Mouse (Mus musculus) hindbrain, embryonic 13.5 days (tissue): ENCODE results near the gene Zfp759. TPM values are rescaled to one million over a fixed set of nuclear protein-coding genes. Genes with fewer than 3 reads are reported as not detected.
"Not testable (repeated sequence)": the region's sequence is repeated elsewhere in the genome, so short reads cannot be mapped to it uniquely, and the experiment has no call there.

ENCODE experiments used
- ATAC-seq: fragments of 200-750 bp; cut with Nextera tagmentation; 2 replicates; pipeline ENCODE4 v1.8.0; 2017; ENCODE audit warnings: moderate TSS enrichment; ENCODE audit not compliant: low FRiP score
- H3K27ac ChIP-seq: fragments of 300-500 bp; sonication (generic); 2 replicates; pipeline ENCODE4 v1.5.1; 2015; ENCODE audit warnings: inconsistent platforms, mild to moderate bottlenecking, moderate library complexity
- H3K27me3 ChIP-seq: fragments of 300-500 bp; sonication (generic); 2 replicates; pipeline ENCODE4 v1.6.1; 2015; ENCODE audit warnings: mild to moderate bottlenecking, inconsistent platforms
- H3K36me3 ChIP-seq: fragments of 300-500 bp; sonication (generic); 2 replicates; pipeline ENCODE4 v1.6.1; 2015; ENCODE audit warnings: mild to moderate bottlenecking, inconsistent platforms
- H3K4me1 ChIP-seq: fragments of 300-500 bp; sonication (generic); replicated peaks from 2 replicates; pipeline ENCODE4 v1.6.1; 2015; ENCODE audit warnings: inconsistent platforms
- H3K4me2 ChIP-seq: fragments of 300-500 bp; sonication (generic); 2 replicates; pipeline ENCODE4 v1.6.1; 2015; ENCODE audit warnings: inconsistent platforms, mild to moderate bottlenecking, moderate library complexity
- H3K4me3 ChIP-seq: fragments of 300-500 bp; sonication (generic); 2 replicates; pipeline ENCODE4 v1.5.1; 2015; ENCODE audit warnings: mild to moderate bottlenecking, inconsistent platforms
- H3K9ac ChIP-seq: fragments of 300-500 bp; sonication (generic); 2 replicates; pipeline ENCODE4 v1.6.1; 2015; ENCODE audit warnings: mild to moderate bottlenecking, inconsistent platforms
- H3K9me3 ChIP-seq: fragments of 300-500 bp; sonication (generic); 2 replicates; pipeline ENCODE4 v1.6.1; 2016; ENCODE audit warnings: inconsistent platforms
- WGBS: fragments of 180-500 bp; shearing (Covaris S2); methylation state at CpG from one replicate; pipeline ENCODE4 v1.1.7; 2015; 5-methylcytosine and 5-hydroxymethylcytosine counted together
- polyA plus RNA-seq: library from polyadenylated mRNA; unstranded; fragments of >200 nt; fragmentation: Nextera tagmentation; extraction: Ambion mirVana; gene quantifications from 2 replicates; pipeline ENCODE4 v1.2.1, GENCODE M21; 2015

The Zfp759 gene
- polyA plus RNA-seq: 4.1 and 4.2 TPM in 2 replicates

- H3K36me3 ChIP-seq, H3K9me3 ChIP-seq, H3K4me2 ChIP-seq: not testable (repeated sequence)
Measured at GRCm38 (mm10) chr13:67121360-67121759, at the start of gene Zfp759. Gene Zfp759 (plus strand): TSS chr13:67121660.

GRCm38 (mm10) chr13:67072786-67073185 is 48.7 kb upstream of the Zfp759 start:
- ATAC-seq: no peak
- WGBS: 93% methylated on average over 2 of the region's 2 CpGs

More at GRCm38 (mm10) chr13:67121360-67121759, at the start of gene Zfp759:
- not testable (repeated sequence) for H3K4me1 ChIP-seq, H3K9ac ChIP-seq, H3K27ac ChIP-seq, ATAC-seq, H3K27me3 ChIP-seq, H3K4me3 ChIP-seq

GRCm38 (mm10) chr13:67077244-67077643 is 44.2 kb upstream of the Zfp759 start:
- Histone ChIP-seq H3K4me1 (peaks cover 14% of the 10 kb centered on the region), H3K27me3 (no peaks in the 10 kb centered on the region), H3K4me2 (no peak overlapping the region), H3K27ac (no peak overlapping the region), H3K9me3 (peaks cover 27% of the 10 kb centered on the region), H3K9ac (no peak overlapping the region), H3K36me3 (peaks cover 57% of the 10 kb centered on the region), H3K4me3 (no peak overlapping the region)
- 95% methylated on average over 2 of the region's 2 CpGs for WGBS
- ATAC-seq: no peak

More at GRCm38 (mm10) chr13:67072786-67073185, 48.7 kb upstream of the Zfp759 start:
- Histone ChIP-seq H3K36me3 (peaks cover 75% of the 10 kb centered on the region), H3K9ac (no peak overlapping the region), H3K9me3 (peaks cover 55% of the 10 kb centered on the region), H3K27ac (no peak overlapping the region), H3K4me1 (no peaks in the 10 kb centered on the region), H3K27me3 (no peaks in the 10 kb centered on the region), H3K4me3 (no peak overlapping the region), H3K4me2 (no peak overlapping the region)

- no peaks in the 10 kb centered on the region for H3K27me3 ChIP-seq
- peak overlapping the region; percentile 75 for H3K9ac ChIP-seq
- peaks cover 14% of the 10 kb centered on the region for H3K4me1 ChIP-seq
- peaks cover 9% of the 10 kb centered on the region for H3K9me3 ChIP-seq
- H3K36me3 ChIP-seq: peaks cover 26% of the 10 kb centered on the region
- ATAC-seq: peak; percentile 99
- peak overlapping the region; percentile 75 for H3K27ac ChIP-seq
- peak overlapping the region; percentile 76 for H3K4me2 ChIP-seq
- under 1% methylated on average over 24 of the region's 24 CpGs for whole genome bisulfite sequencing
- peak overlapping the region; percentile 69 for H3K4me3 ChIP-seq
Measured at GRCm38 (mm10) chr13:67081142-67081713, 40.2 kb upstream of the Zfp759 start.

GRCm38 (mm10) chr13:67081946-67082345 is 39.5 kb upstream of the Zfp759 start:
- peaks cover 5% of the 10 kb centered on the region; the same call in 1 of the 2 replicates for H3K9me3 ChIP-seq
- no peak for ATAC-seq
- H3K36me3 ChIP-seq: peaks cover 20% of the 10 kb centered on the region
- peaks cover 14% of the 10 kb centered on the region for H3K4me1 ChIP-seq
- H3K9ac ChIP-seq: peak overlapping the region; percentile 75
- 60% methylated on average over 1 of the region's 1 CpGs for WGBS
- H3K27ac ChIP-seq: no peak overlapping the region
- H3K4me2 ChIP-seq: peak overlapping the region; percentile 76
- no peaks in the 10 kb centered on the region for H3K27me3 ChIP-seq
- peak overlapping the region; percentile 69 for H3K4me3 ChIP-seq

GRCm38 (mm10) chr13:67090154-67090553 is 31.3 kb upstream of the Zfp759 start:
- ATAC-seq: no peak
- no peak overlapping the region for H3K9ac ChIP-seq
- no peak overlapping the region for H3K4me3 ChIP-seq
- H3K4me2 ChIP-seq: no peak overlapping the region
- no peak overlapping the region for H3K27ac ChIP-seq
- H3K9me3 ChIP-seq: no peaks in the 10 kb centered on the region
- 88% methylated on average over 1 of the region's 1 CpGs for WGBS
- no peaks in the 10 kb centered on the region for H3K4me1 ChIP-seq
- no peaks in the 10 kb centered on the region for H3K36me3 ChIP-seq
- no peaks in the 10 kb centered on the region for H3K27me3 ChIP-seq

- Histone ChIP-seq H3K4me1 (no peaks in the 10 kb centered on the region), H3K36me3 (no peaks in the 10 kb centered on the region), H3K4me3 (no peak within 1 kb of the TSS), H3K9me3 (no peaks in the 10 kb centered on the region), H3K9ac (no peak within 1 kb of the TSS), H3K27me3 (no peaks in the 10 kb centered on the region), H3K4me2 (no peak within 1 kb of the TSS), H3K27ac (no peak within 1 kb of the TSS)
- 93% methylated on average over 10 of the region's 10 CpGs for WGBS
- no peak for ATAC-seq
Measured at GRCm38 (mm10) chr13:67097876-67098275, 23.6 kb upstream of the Zfp759 start, which contains the start of gene Zfp708. Gene Zfp708 (minus strand): TSS chr13:67097976.

GRCm38 (mm10) chr13:67107681-67108080 is 13.8 kb upstream of the Zfp759 start:
- H3K27me3 ChIP-seq: no peaks in the 10 kb centered on the region
- no peak for ATAC-seq
- H3K36me3 ChIP-seq: 0 out of 2 replicates have a peak, but pooled peaks cover 2% of the 10 kb centered on the region
- WGBS: 71% methylated on average over 9 of the region's 9 CpGs
- H3K9me3 ChIP-seq: no peaks in the 10 kb centered on the region
- peak overlapping the region; percentile 66 for H3K4me2 ChIP-seq
- H3K27ac ChIP-seq: no peak overlapping the region
- H3K4me1 ChIP-seq: peaks cover 9% of the 10 kb centered on the region
- peak overlapping the region; percentile 57 for H3K4me3 ChIP-seq
- H3K9ac ChIP-seq: peak overlapping the region; percentile 69; the same call in 1 of the 2 replicates

GRCm38 (mm10) chr13:67108194-67108820 is 13.2 kb upstream of the Zfp759 start, which contains the start of gene Gm28557:
Gene Gm28557 (minus strand): TSS chr13:67108604.
- H3K4me2 ChIP-seq: peak within 1 kb of the TSS; percentile 66
- peaks cover 9% of the 10 kb centered on the region for H3K4me1 ChIP-seq
- peak; percentile 98 for ATAC-seq
- 0 out of 2 replicates have a peak, but pooled peaks cover 2% of the 10 kb centered on the region for H3K36me3 ChIP-seq
- peak within 1 kb of the TSS; percentile 69 for H3K9ac ChIP-seq
- WGBS: 0% methylated on average over 17 of the region's 17 CpGs
- peak within 1 kb of the TSS; percentile 57 for H3K4me3 ChIP-seq
- no peaks in the 10 kb centered on the region for H3K9me3 ChIP-seq
- H3K27me3 ChIP-seq: no peaks in the 10 kb centered on the region
- H3K27ac ChIP-seq: peak within 1 kb of the TSS; percentile 69

- H3K4me2 ChIP-seq: peak overlapping the region; percentile 66
- whole genome bisulfite sequencing: 7% methylated on average over 9 of the region's 9 CpGs
- ATAC-seq: peak; percentile 57
- H3K4me3 ChIP-seq: peak overlapping the region; percentile 57
- no peaks in the 10 kb centered on the region for H3K27me3 ChIP-seq
- H3K9ac ChIP-seq: no peak overlapping the region
- H3K4me1 ChIP-seq: peaks cover 9% of the 10 kb centered on the region
- peak overlapping the region; percentile 36; the same call in 1 of the 2 replicates for H3K27ac ChIP-seq
- H3K36me3 ChIP-seq: 0 out of 2 replicates have a peak, but pooled peaks cover 2% of the 10 kb centered on the region
- H3K9me3 ChIP-seq: no peaks in the 10 kb centered on the region
Measured at GRCm38 (mm10) chr13:67108821-67109206, 12.6 kb upstream of the Zfp759 start.

- 81% methylated on average over 12 of the region's 12 CpGs for WGBS
Measured at GRCm38 (mm10) chr13:67112096-67112495, 9.4 kb upstream of the Zfp759 start.

GRCm38 (mm10) chr13:67113287-67113686 is 8.2 kb upstream of the Zfp759 start:
- Histone ChIP-seq H3K4me2 (no peak overlapping the region), H3K36me3 (no peaks in the 10 kb centered on the region), H3K9ac (no peak overlapping the region), H3K27ac (no peak overlapping the region), H3K27me3 (no peaks in the 10 kb centered on the region), H3K9me3 (no peaks in the 10 kb centered on the region), H3K4me3 (no peak overlapping the region), H3K4me1 (no peaks in the 10 kb centered on the region; the same call in 1 of the 2 replicates)
- no peak for ATAC-seq
- WGBS: 97% methylated on average over 2 of the region's 2 CpGs

More at GRCm38 (mm10) chr13:67112096-67112495, 9.4 kb upstream of the Zfp759 start:
- H3K4me1 ChIP-seq: peaks cover 9% of the 10 kb centered on the region
- no peaks in the 10 kb centered on the region for H3K36me3 ChIP-seq
- no peak overlapping the region for H3K4me2 ChIP-seq
- no peak overlapping the region for H3K4me3 ChIP-seq
- no peaks in the 10 kb centered on the region for H3K9me3 ChIP-seq
- H3K27ac ChIP-seq: no peak overlapping the region
- no peak overlapping the region for H3K9ac ChIP-seq
- ATAC-seq: no peak
- no peaks in the 10 kb centered on the region for H3K27me3 ChIP-seq
